Mouse (Mus musculus) liver, adult 2 months (tissue): ENCODE data around the gene Bicdl1.

Experiments
- CTCF ChIP-seq: fragments of 200-500 bp; IDR thresholded peaks from 2 replicates; pipeline ENCODE4 v1.5.1; 2011; ENCODE audit warnings: low read depth, low read length, control low read depth
- POLR2A ChIP-seq: fragments of 200-500 bp; IDR thresholded peaks from 2 replicates; pipeline ENCODE4 v1.6.1; 2011; ENCODE audit warnings: low read length, control low read depth; ENCODE audit not compliant: insufficient read depth; ENCODE audit errors: extremely low read depth

- TF ChIP-seq CTCF (no peak), POLR2A (no peak)
Observed at GRCm38 (mm10) chr5:115717693-115718092, 13.7 kb downstream of the Bicdl1 start.
